Mouse (Mus musculus) heart, adult 2 months (tissue): ENCODE results near the gene Mrtfa. TPM values are rescaled to one million over a fixed set of nuclear protein-coding genes. Genes with fewer than 3 reads are reported as not detected.
A peak's percentile ranks its signal among the peaks of the same experiment; 100 is the strongest.

Source experiments
- DNase-seq, 2 experiments: peaks; one replicate each; pipeline ENCODE4 v3.0.0; 2021
- H3K27ac ChIP-seq: fragments of 200-600 bp; 2 replicates; pipeline ENCODE4 v1.8.1; 2022
- H3K27me3 ChIP-seq: fragments of 200-500 bp; 2 replicates; pipeline ENCODE4 v1.6.1; 2012; ENCODE audit warnings: mild to moderate bottlenecking, low read length, inconsistent platforms, mixed read lengths; ENCODE audit not compliant: control insufficient read depth, insufficient read depth
- H3K36me3 ChIP-seq: fragments of 200-500 bp; 2 replicates; pipeline ENCODE4 v1.6.1; 2012; ENCODE audit warnings: low read length, inconsistent platforms; ENCODE audit not compliant: control insufficient read depth, insufficient read depth
- H3K4me1 ChIP-seq: fragments of 200-500 bp; 2 replicates; pipeline ENCODE4 v1.6.1; 2011; ENCODE audit warnings: low read length; ENCODE audit not compliant: control insufficient read depth, insufficient read depth
- H3K4me3 ChIP-seq: fragments of 200-600 bp; 2 replicates; pipeline ENCODE4 v1.8.1; 2022
- H3K79me2 ChIP-seq: fragments of 200-500 bp; replicated peaks from 2 replicates; pipeline ENCODE4 v1.6.1; 2012; ENCODE audit warnings: mild to moderate bottlenecking, inconsistent platforms, low read length, moderate library complexity, mixed read lengths; ENCODE audit not compliant: control insufficient read depth, insufficient read depth
- H3K9ac ChIP-seq: fragments of 200-500 bp; 2 replicates; pipeline ENCODE4 v1.6.1; 2012; ENCODE audit warnings: low read depth, mild to moderate bottlenecking, control low read depth, inconsistent platforms, low read length, mixed read lengths
- CTCF ChIP-seq: fragments of 200-600 bp; IDR thresholded peaks from 2 replicates; pipeline ENCODE4 v1.8.1; 2022; ENCODE audit warnings: antibody characterized with exemption, mild to moderate bottlenecking, moderate library complexity
- EP300 ChIP-seq: fragments of 200-500 bp; IDR thresholded peaks from 2 replicates; pipeline ENCODE4 v1.6.1; 2011; ENCODE audit warnings: low read depth, low read length, control low read depth; ENCODE audit not compliant: insufficient read depth
- POLR2A ChIP-seq: fragments of 200-500 bp; IDR thresholded peaks from 2 replicates; pipeline ENCODE4 v1.6.1; 2011; ENCODE audit warnings: mild to moderate bottlenecking, low read depth, low read length, control low read depth; ENCODE audit not compliant: insufficient read depth
- WGBS: fragments of 180-500 bp; shearing (Covaris S2); methylation state at CpG from one replicate; pipeline ENCODE4 v1.1.7; 2018; 5-methylcytosine and 5-hydroxymethylcytosine counted together
- intact Hi-C: fragments of 180-260 bp; cut with DNase I; formaldehyde crosslinking; loops from one replicate; pipeline ENCODE4 v1.15.1; 2025
- polyA plus RNA-seq: library from polyadenylated mRNA; depleted of rRNA; stranded (reverse); fragments of >200 nt; gene quantifications from 2 replicates; pipeline ENCODE4 v1.2.3, GENCODE M21; 2012
- total RNA-seq, 2 experiments: library from RNA; stranded (reverse); gene quantifications; 2 replicates each; pipeline ENCODE4 v1.2.3; 2021

The Mrtfa gene
- total and polyA plus RNA-seq, 3 experiments: 7.2 to 11.0 (median 9.0) TPM

GRCm38 (mm10) chr15:81086644-81087480 lies 103.7 kb downstream of the Mrtfa start:
- intact Hi-C loops: no loop called here
- H3K4me1 ChIP-seq: peaks cover 13% of the 10 kb centered on the region
- H3K36me3 ChIP-seq: no peaks in the 10 kb centered on the region
- 39% methylated on average over 8 of the region's 8 CpGs for WGBS
- no peaks in the 10 kb centered on the region; the same call in 1 of the 2 replicates for H3K79me2 ChIP-seq
- no peak overlapping the region; the same call in 1 of the 2 replicates for H3K4me3 ChIP-seq
- no peak overlapping the region for H3K9ac ChIP-seq
- TF ChIP-seq EP300 (no peak), CTCF (no peak), POLR2A (no peak)
- peak overlapping the region; percentile 70 for H3K27ac ChIP-seq
- DNase-seq: peak; percentile 47 to 80
- no peaks in the 10 kb centered on the region for H3K27me3 ChIP-seq

- H3K9ac ChIP-seq: no peak overlapping the region
- DNase-seq: no peak
- 73% methylated on average over 9 of the region's 9 CpGs for WGBS
- TF ChIP-seq EP300 (no peak), CTCF (no peak), POLR2A (no peak)
- H3K27ac ChIP-seq: peak overlapping the region; percentile 29
- no peak overlapping the region for H3K4me3 ChIP-seq
- intact Hi-C loops: no loop called here
- H3K4me1 ChIP-seq: peaks cover 13% of the 10 kb centered on the region
- no peaks in the 10 kb centered on the region for H3K36me3 ChIP-seq
- no peaks in the 10 kb centered on the region; the same call in 1 of the 2 replicates for H3K79me2 ChIP-seq
- no peaks in the 10 kb centered on the region for H3K27me3 ChIP-seq
Observed at GRCm38 (mm10) chr15:81083826-81084225, 106.7 kb downstream of the Mrtfa start.

- intact Hi-C loops: no loop called here
- Histone ChIP-seq H3K9ac (no peak overlapping the region), H3K27ac (peak overlapping the region; percentile 29), H3K79me2 (no peaks in the 10 kb centered on the region; the same call in 1 of the 2 replicates), H3K4me3 (no peak overlapping the region), H3K36me3 (no peaks in the 10 kb centered on the region), H3K27me3 (no peaks in the 10 kb centered on the region), H3K4me1 (peaks cover 13% of the 10 kb centered on the region)
- TF ChIP-seq POLR2A (no peak), CTCF (no peak), EP300 (no peak)
- 66% methylated on average over 4 of the region's 4 CpGs for WGBS
- DNase-seq: no peak
Observed at GRCm38 (mm10) chr15:81083281-81083680, 107.3 kb downstream of the Mrtfa start.

GRCm38 (mm10) chr15:81081216-81081615 lies 109.3 kb downstream of the Mrtfa start:
- WGBS: 34% methylated on average over 4 of the region's 4 CpGs
- H3K36me3 ChIP-seq: no peaks in the 10 kb centered on the region
- intact Hi-C loops: no loop called here
- H3K79me2 ChIP-seq: no peaks in the 10 kb centered on the region; the same call in 1 of the 2 replicates
- H3K4me3 ChIP-seq: no peak overlapping the region
- no peak for DNase-seq
- H3K27me3 ChIP-seq: no peaks in the 10 kb centered on the region
- no peak overlapping the region for H3K9ac ChIP-seq
- H3K4me1 ChIP-seq: peaks cover 3% of the 10 kb centered on the region
- TF ChIP-seq POLR2A (no peak), EP300 (no peak), CTCF (no peak)
- no peak overlapping the region for H3K27ac ChIP-seq

- Histone ChIP-seq H3K4me1 (no peaks in the 10 kb centered on the region; the same call in 1 of the 2 replicates), H3K27me3 (no peaks in the 10 kb centered on the region), H3K4me3 (no peak overlapping the region), H3K9ac (no peak overlapping the region), H3K36me3 (no peaks in the 10 kb centered on the region), H3K79me2 (no peaks in the 10 kb centered on the region; the same call in 1 of the 2 replicates), H3K27ac (no peak overlapping the region)
- TF ChIP-seq EP300 (no peak), CTCF (no peak), POLR2A (no peak)
- WGBS: 97% methylated on average over 9 of the region's 9 CpGs
- intact Hi-C loops: no loop called here
- DNase-seq: no peak
Observed at GRCm38 (mm10) chr15:81080405-81080804, 110.2 kb downstream of the Mrtfa start.

- Histone ChIP-seq H3K79me2 (no peaks in the 10 kb centered on the region; the same call in 1 of the 2 replicates), H3K27ac (no peak overlapping the region), H3K4me1 (peaks cover 1% of the 10 kb centered on the region), H3K27me3 (no peaks in the 10 kb centered on the region), H3K4me3 (no peak overlapping the region), H3K9ac (no peak overlapping the region), H3K36me3 (no peaks in the 10 kb centered on the region)
- no peak for DNase-seq
- TF ChIP-seq CTCF: no peak
- no peak for TF ChIP-seq POLR2A
- TF ChIP-seq EP300: no peak
- WGBS: 87% methylated on average over 3 of the region's 3 CpGs
- intact Hi-C loops: no loop called here
Observed at GRCm38 (mm10) chr15:81079255-81079654, 111.3 kb downstream of the Mrtfa start.
